Mouse (Mus musculus): ENCODE measurements around the gene Pnliprp2. TPM values are rescaled to one million over a fixed set of nuclear protein-coding genes. Genes with fewer than 3 reads are reported as not detected.

Pnliprp2 gene
- polyA plus RNA-seq, 1 experiment from 2014 or later = 0.10 TPM

DNA sequence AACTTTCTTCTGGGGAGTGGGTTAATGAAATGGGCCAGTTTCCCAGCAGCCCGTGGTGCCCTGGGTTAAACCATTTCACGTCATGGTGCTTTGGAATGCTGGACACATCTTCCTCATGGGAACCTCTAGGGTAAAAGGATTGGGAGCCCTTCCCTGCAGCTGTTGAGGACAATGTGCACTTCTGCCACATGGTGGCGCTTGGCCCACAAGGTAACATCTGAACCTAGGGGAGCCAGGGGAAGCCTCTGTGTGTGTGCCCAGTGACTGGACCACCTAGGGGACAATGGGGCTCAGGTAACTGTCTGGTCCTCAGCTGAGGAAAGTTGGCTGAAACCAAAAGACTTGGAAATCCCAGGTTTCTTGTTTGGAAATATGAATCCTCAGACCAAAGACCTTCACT is 46.8 kb downstream of the Pnliprp2 start:
- ATAC-seq (peak; percentile 65; the same call in 1 of the 2 replicates), DNase-seq (ENCODE audit: low spot score) (peak; percentile 70)
- no peak overlapping the region for H3K4me3 ChIP-seq (ENCODE audit: low read depth, low read length)
- H3K36me3 ChIP-seq (ENCODE audit: insufficient read depth, low read length) = no peaks in the 10 kb centered on the region
- H3K9me3 ChIP-seq (ENCODE audit: low read length) = no peaks in the 10 kb centered on the region
- no peaks in the 10 kb centered on the region for H3K4me1 ChIP-seq (ENCODE audit: insufficient read depth, low read depth, low read length)
- H3K9ac ChIP-seq (replicated peaks; ENCODE audit: low read depth) = no peak overlapping the region
- 0% methylated on average over 3 of the region's 3 CpGs for WGBS
- H3K27me3 ChIP-seq (replicated peaks; ENCODE audit: insufficient read depth, low read length) = no peaks in the 10 kb centered on the region
- TF ChIP-seq CTCF (IDR thresholded peaks at IDR 0.05) = peak; percentile 97
- no peak for TF ChIP-seq EP300 (IDR thresholded peaks at IDR 0.05)
- no peak overlapping the region for H3K4me2 ChIP-seq (replicated peaks; ENCODE audit: low read depth, low read length)
- no peak overlapping the region for H3K27ac ChIP-seq (ENCODE audit: low read length)

DNA sequence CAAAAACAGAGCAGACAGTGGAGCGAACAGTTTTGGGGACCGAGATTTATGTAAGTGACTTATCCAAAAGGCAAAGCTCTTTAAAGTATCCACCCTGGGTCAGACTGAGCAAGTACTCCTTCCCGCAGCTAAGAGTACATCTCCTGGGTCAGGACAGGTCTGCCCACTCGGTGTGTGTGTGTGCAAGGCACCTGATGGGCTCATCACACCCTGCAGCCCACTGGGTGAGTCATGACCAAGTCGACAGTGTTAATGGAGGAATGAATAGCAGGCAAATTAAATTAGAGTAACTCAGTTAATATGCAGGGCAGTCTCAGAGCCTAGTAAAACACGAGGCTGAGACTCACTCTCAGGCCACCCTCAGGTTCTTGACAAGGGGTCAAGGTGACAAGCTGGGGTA is 49.3 kb downstream of the Pnliprp2 start:
- DNase-seq (ENCODE audit: low spot score) (no peak), ATAC-seq (no peak)
- no peak overlapping the region for H3K4me2 ChIP-seq (replicated peaks; ENCODE audit: low read depth, low read length)
- no peaks in the 10 kb centered on the region for H3K9me3 ChIP-seq (ENCODE audit: low read length)
- TF ChIP-seq EP300 (IDR thresholded peaks at IDR 0.05) = no peak
- no peak for TF ChIP-seq CTCF (IDR thresholded peaks at IDR 0.05)
- no peaks in the 10 kb centered on the region for H3K36me3 ChIP-seq (ENCODE audit: insufficient read depth, low read length)
- no peak overlapping the region for H3K9ac ChIP-seq (replicated peaks; ENCODE audit: low read depth)
- WGBS = 75% methylated on average over 6 of the region's 6 CpGs
- no peak overlapping the region for H3K4me3 ChIP-seq (ENCODE audit: low read depth, low read length)
- no peaks in the 10 kb centered on the region for H3K27me3 ChIP-seq (replicated peaks; ENCODE audit: insufficient read depth, low read length)
- no peaks in the 10 kb centered on the region for H3K4me1 ChIP-seq (ENCODE audit: insufficient read depth, low read depth, low read length)
- H3K27ac ChIP-seq (ENCODE audit: low read length) = no peak overlapping the region

DNA sequence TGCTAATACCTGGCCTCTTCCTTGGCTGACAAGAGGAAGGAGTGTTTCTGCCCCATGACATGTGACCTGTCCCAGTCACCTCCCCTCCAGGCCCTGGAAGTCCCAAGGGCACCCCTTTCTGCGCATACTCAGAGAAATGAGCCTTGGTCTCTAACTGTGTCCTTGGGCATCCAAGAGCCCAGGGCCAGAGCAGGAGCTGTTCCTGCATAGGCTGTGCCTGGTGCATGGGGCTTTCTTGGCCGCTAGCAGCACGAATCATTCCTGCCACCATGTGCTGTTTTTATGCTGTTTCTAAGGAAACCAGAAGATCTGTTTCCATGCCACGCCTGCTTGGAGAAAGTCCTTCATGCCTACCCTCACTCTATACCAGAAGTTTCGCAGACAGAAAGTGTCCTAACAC is 51.0 kb downstream of the Pnliprp2 start:
- TF ChIP-seq EP300 (IDR thresholded peaks at IDR 0.05) (no peak), CTCF (IDR thresholded peaks at IDR 0.05) (no peak)
- H3K27me3 ChIP-seq (replicated peaks; ENCODE audit: insufficient read depth, low read length) = no peaks in the 10 kb centered on the region
- H3K4me1 ChIP-seq (ENCODE audit: insufficient read depth, low read depth, low read length) = no peaks in the 10 kb centered on the region
- no peaks in the 10 kb centered on the region for H3K36me3 ChIP-seq (ENCODE audit: insufficient read depth, low read length)
- DNase-seq (ENCODE audit: low spot score) = no peak
- no peak overlapping the region for H3K27ac ChIP-seq (ENCODE audit: low read length)
- H3K9ac ChIP-seq (replicated peaks; ENCODE audit: low read depth) = no peak overlapping the region
- H3K4me2 ChIP-seq (replicated peaks; ENCODE audit: low read depth, low read length) = no peak overlapping the region
- no peak overlapping the region for H3K4me3 ChIP-seq (ENCODE audit: low read depth, low read length)
- H3K9me3 ChIP-seq (ENCODE audit: low read length) = no peaks in the 10 kb centered on the region
- no peak for ATAC-seq
- WGBS = 73% methylated on average over 5 of the region's 5 CpGs

DNA sequence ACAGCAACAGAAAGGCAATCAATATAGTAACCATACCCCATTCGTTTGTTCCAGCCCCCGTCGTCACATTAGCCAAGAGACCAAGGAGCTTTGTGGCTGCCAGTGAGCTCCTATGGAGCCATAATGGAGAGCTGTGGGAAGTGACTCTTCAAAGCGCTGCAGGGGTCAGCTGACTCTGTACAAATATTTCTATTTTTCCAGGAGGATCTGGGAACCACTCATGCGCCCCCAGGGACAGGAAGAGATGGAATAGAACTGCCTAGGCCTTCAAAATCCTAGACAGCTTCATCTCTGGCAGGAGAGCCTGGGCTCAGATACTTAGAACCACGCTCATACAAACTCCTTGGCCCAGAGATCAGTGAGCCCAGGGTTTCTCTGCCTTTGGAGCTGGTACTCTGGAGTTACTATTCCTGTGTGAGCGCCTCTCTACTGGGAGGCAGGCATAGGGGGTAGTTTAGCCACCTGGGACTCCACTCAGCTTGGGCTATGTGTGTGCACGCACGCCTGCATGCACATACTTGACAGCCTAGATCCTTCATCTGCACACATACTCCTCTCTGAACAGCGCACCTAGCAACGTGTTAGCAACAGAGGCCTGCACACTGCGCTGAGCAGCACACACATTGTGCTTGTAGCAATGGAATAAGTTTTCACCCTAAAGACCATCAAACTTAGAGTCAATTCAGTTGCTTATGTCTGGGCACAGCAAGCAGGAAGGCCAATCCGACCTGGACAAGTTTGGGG is 55.8 kb downstream of the Pnliprp2 start:
- DNase-seq (ENCODE audit: low spot score) (no peak), ATAC-seq (no peak)
- no peak for TF ChIP-seq CTCF (IDR thresholded peaks at IDR 0.05)
- TF ChIP-seq EP300 (IDR thresholded peaks at IDR 0.05) = no peak
- no peaks in the 10 kb centered on the region for H3K36me3 ChIP-seq (ENCODE audit: insufficient read depth, low read length)
- no peak overlapping the region for H3K27ac ChIP-seq (ENCODE audit: low read length)
- H3K4me2 ChIP-seq (replicated peaks; ENCODE audit: low read depth, low read length) = no peak overlapping the region
- WGBS = 80% methylated on average over 13 of the region's 13 CpGs
- no peaks in the 10 kb centered on the region for H3K4me1 ChIP-seq (ENCODE audit: insufficient read depth, low read depth, low read length)
- H3K9me3 ChIP-seq (ENCODE audit: low read length) = no peaks in the 10 kb centered on the region
- no peaks in the 10 kb centered on the region for H3K27me3 ChIP-seq (replicated peaks; ENCODE audit: insufficient read depth, low read length)
- H3K4me3 ChIP-seq (ENCODE audit: low read depth, low read length) = no peak overlapping the region
- no peak overlapping the region for H3K9ac ChIP-seq (replicated peaks; ENCODE audit: low read depth)

DNA sequence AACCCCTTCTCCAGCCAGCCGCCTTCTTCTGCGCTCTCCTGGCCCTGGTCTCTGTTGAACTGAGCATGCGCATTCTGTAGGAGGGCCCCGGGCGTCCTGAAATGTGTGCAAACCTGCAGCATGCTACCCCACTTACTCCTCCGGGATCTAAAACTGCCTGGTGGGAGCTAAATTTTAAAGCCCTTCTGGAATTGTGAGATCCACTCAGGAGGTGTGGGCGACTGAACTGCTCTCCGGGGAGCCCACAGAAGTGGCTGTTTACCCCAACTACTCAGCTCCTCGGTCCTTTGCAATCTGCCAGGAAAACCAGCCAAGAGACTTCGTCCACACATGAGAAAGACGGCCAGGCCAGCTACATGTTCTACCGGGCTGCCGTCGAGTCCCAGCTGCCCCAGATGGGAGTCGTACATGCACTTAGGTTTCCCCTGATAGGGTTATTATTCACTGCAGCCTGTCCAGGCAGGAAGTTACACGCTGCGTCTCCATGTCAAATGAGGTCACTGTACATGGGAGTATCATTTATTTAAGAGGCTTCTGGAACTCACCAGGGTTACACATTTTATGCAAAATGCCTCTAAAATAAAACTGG is 57.0 kb downstream of the Pnliprp2 start:
- no peak overlapping the region for H3K27ac ChIP-seq (ENCODE audit: low read length)
- TF ChIP-seq EP300 (IDR thresholded peaks at IDR 0.05) (no peak), CTCF (IDR thresholded peaks at IDR 0.05) (no peak)
- H3K27me3 ChIP-seq (replicated peaks; ENCODE audit: insufficient read depth, low read length) = no peaks in the 10 kb centered on the region
- no peaks in the 10 kb centered on the region for H3K9me3 ChIP-seq (ENCODE audit: low read length)
- peak; percentile 32; the same call in 1 of the 2 replicates for ATAC-seq
- 56% methylated on average over 17 of the region's 17 CpGs for WGBS
- no peak for DNase-seq (ENCODE audit: low spot score)
- no peak overlapping the region for H3K4me2 ChIP-seq (replicated peaks; ENCODE audit: low read depth, low read length)
- H3K4me3 ChIP-seq (ENCODE audit: low read depth, low read length) = no peak overlapping the region
- no peaks in the 10 kb centered on the region for H3K36me3 ChIP-seq (ENCODE audit: insufficient read depth, low read length)
- no peak overlapping the region for H3K9ac ChIP-seq (replicated peaks; ENCODE audit: low read depth)
- H3K4me1 ChIP-seq (ENCODE audit: insufficient read depth, low read depth, low read length) = no peaks in the 10 kb centered on the region

DNA sequence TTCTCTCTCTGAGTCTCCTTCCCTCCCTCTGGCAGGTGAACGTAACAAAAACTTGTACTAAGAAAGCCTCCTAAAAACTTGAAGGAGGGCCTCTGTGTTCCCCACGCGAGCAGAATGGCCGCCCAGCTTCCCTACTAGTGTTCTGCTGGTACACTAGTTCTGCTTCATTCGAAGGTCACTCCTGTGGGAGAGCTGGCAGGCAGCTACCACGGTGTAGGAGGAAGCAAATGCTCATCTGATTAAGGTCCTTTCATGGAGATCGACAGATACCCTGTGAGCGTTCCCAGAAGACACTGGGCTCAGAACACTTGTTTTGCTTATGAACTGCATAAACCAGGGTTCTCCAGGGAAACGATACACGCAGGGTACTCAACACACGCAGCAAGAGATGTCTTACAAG is 57.9 kb downstream of the Pnliprp2 start:
- Histone ChIP-seq H3K9ac (replicated peaks; ENCODE audit: low read depth) (no peak overlapping the region), H3K4me1 (ENCODE audit: insufficient read depth, low read depth, low read length) (no peaks in the 10 kb centered on the region), H3K9me3 (ENCODE audit: low read length) (no peaks in the 10 kb centered on the region), H3K27ac (ENCODE audit: low read length) (no peak overlapping the region), H3K4me2 (replicated peaks; ENCODE audit: low read depth, low read length) (no peak overlapping the region), H3K36me3 (ENCODE audit: insufficient read depth, low read length) (no peaks in the 10 kb centered on the region), H3K27me3 (replicated peaks; ENCODE audit: insufficient read depth, low read length) (no peaks in the 10 kb centered on the region), H3K4me3 (ENCODE audit: low read depth, low read length) (no peak overlapping the region)
- no peak for DNase-seq (ENCODE audit: low spot score)
- 90% methylated on average over 11 of the region's 11 CpGs for WGBS
- TF ChIP-seq EP300 (IDR thresholded peaks at IDR 0.05) (no peak), CTCF (IDR thresholded peaks at IDR 0.05) (no peak)
- ATAC-seq = no peak

All from lung, postnatal 0 days (tissue).